Mouse (Mus musculus): ENCODE results near the gene Nipal3. TPM values are rescaled to one million over a fixed set of nuclear protein-coding genes. Genes with fewer than 3 reads are reported as not detected.

Gene Nipal3
- polyA plus RNA-seq, 1 experiment = 23.5 TPM

DNA sequence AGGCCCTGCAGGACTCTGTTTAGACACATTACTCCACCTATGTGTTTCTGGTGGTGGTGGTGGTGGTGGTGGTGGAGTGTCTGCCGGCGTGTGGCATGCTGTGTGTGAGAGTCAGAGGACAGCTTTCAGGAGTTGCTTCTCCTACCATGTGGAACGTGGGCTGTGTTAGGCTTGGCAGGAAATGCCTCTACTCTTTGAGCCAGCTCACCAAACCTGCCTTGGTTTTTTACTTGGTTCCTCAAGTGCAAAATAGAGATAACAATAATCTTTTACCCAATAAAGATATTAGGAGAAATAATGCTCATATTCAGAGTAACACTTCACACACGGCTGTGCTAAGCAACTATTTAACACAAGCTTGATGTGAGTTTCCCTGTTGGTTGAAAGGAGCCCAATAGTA, 65.5 kb downstream of the Nipal3 start:
- Histone ChIP-seq H3K4me1 (ENCODE audit: control insufficient read depth, insufficient read depth, insufficient read length) (peaks cover 2% of the 10 kb centered on the region; the same call in 1 of the 2 replicates), H3K4me3 (ENCODE audit: extremely low read depth, insufficient read depth, insufficient read length) (no peak overlapping the region), H3K27ac (ENCODE audit: insufficient read depth, low read length) (no peak overlapping the region), H3K36me3 (ENCODE audit: control insufficient read depth, insufficient read depth, low read length) (no peaks in the 10 kb centered on the region), H3K27me3 (ENCODE audit: control insufficient read depth, insufficient read depth, low read length) (no peaks in the 10 kb centered on the region)
- 43% methylated on average over 4 of the region's 4 CpGs for WGBS
- no peak for TF ChIP-seq CTCF (IDR thresholded peaks at IDR 0.05; ENCODE audit: extremely low read depth, insufficient read depth, insufficient read length, insufficient replicate concordance)
- no peak for TF ChIP-seq POLR2A (IDR thresholded peaks at IDR 0.05; ENCODE audit: low read depth, low read length)
- DNase-seq (ENCODE audit: low read depth in 1 of 2, low spot score in 2 of 2) = no peak

DNA sequence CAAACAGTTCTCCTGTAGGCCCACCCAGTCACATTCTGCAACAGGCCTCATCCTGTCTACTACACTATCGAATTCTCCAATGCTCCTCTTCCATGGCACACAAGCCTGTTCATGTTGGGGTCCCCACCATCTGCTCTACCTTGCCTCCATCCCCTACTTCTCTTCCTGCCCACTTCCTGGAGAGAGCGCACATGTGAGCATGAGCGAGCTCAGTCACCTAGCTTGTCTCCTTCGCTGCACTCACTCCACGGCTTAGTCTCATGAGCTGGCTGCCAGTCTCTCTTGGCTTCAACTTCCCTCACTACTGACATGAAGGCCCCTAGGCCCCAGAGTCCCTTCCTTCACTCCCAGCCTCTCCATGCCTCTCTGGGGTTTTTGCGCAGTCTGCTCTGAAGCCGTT, 68.3 kb downstream of the Nipal3 start:
- DNase-seq (ENCODE audit: low read depth in 1 of 2, low spot score in 2 of 2) = no peak
- Histone ChIP-seq H3K27ac (ENCODE audit: insufficient read depth, low read length) (no peak overlapping the region), H3K27me3 (ENCODE audit: control insufficient read depth, insufficient read depth, low read length) (no peaks in the 10 kb centered on the region), H3K36me3 (ENCODE audit: control insufficient read depth, insufficient read depth, low read length) (no peaks in the 10 kb centered on the region), H3K4me3 (ENCODE audit: extremely low read depth, insufficient read depth, insufficient read length) (no peak overlapping the region), H3K4me1 (ENCODE audit: control insufficient read depth, insufficient read depth, insufficient read length) (peaks cover 2% of the 10 kb centered on the region; the same call in 1 of the 2 replicates)
- TF ChIP-seq CTCF (IDR thresholded peaks at IDR 0.05; ENCODE audit: extremely low read depth, insufficient read depth, insufficient read length, insufficient replicate concordance) (no peak), POLR2A (IDR thresholded peaks at IDR 0.05; ENCODE audit: low read depth, low read length) (no peak)
- 54% methylated on average over 7 of the region's 7 CpGs for WGBS

- Histone ChIP-seq H3K27me3 (ENCODE audit: control insufficient read depth, insufficient read depth, low read length) (no peaks in the 10 kb centered on the region), H3K4me1 (ENCODE audit: control insufficient read depth, insufficient read depth, insufficient read length) (peaks cover 2% of the 10 kb centered on the region; the same call in 1 of the 2 replicates), H3K36me3 (ENCODE audit: control insufficient read depth, insufficient read depth, low read length) (no peaks in the 10 kb centered on the region), H3K27ac (ENCODE audit: insufficient read depth, low read length) (no peak overlapping the region), H3K4me3 (ENCODE audit: extremely low read depth, insufficient read depth, insufficient read length) (no peak overlapping the region)
- TF ChIP-seq CTCF (IDR thresholded peaks at IDR 0.05; ENCODE audit: extremely low read depth, insufficient read depth, insufficient read length, insufficient replicate concordance) (no peak), POLR2A (IDR thresholded peaks at IDR 0.05; ENCODE audit: low read depth, low read length) (no peak)
- DNase-seq (ENCODE audit: low read depth in 1 of 2, low spot score in 2 of 2) = no peak
- WGBS = 87% methylated on average over 9 of the region's 9 CpGs
Observed at GRCm38 (mm10) chr4:135425625-135426024, 69.2 kb downstream of the Nipal3 start.

GRCm38 (mm10) chr4:135420961-135421360, 73.9 kb downstream of the Nipal3 start:
- Histone ChIP-seq H3K27me3 (ENCODE audit: control insufficient read depth, insufficient read depth, low read length) (no peaks in the 10 kb centered on the region), H3K4me3 (ENCODE audit: extremely low read depth, insufficient read depth, insufficient read length) (no peak overlapping the region), H3K4me1 (ENCODE audit: control insufficient read depth, insufficient read depth, insufficient read length) (peaks cover 3% of the 10 kb centered on the region; the same call in 1 of the 2 replicates), H3K27ac (ENCODE audit: insufficient read depth, low read length) (no peak overlapping the region), H3K36me3 (ENCODE audit: control insufficient read depth, insufficient read depth, low read length) (0 out of 2 replicates have a peak, but pooled peaks cover 2% of the 10 kb centered on the region)
- no peak for TF ChIP-seq CTCF (IDR thresholded peaks at IDR 0.05; ENCODE audit: extremely low read depth, insufficient read depth, insufficient read length, insufficient replicate concordance)
- TF ChIP-seq POLR2A (IDR thresholded peaks at IDR 0.05; ENCODE audit: low read depth, low read length) = no peak
- DNase-seq (ENCODE audit: low read depth in 1 of 2, low spot score in 2 of 2) = no peak
- 96% methylated on average over 13 of the region's 13 CpGs for WGBS

GRCm38 (mm10) chr4:135420416-135420815, 74.4 kb downstream of the Nipal3 start:
- TF ChIP-seq POLR2A (IDR thresholded peaks at IDR 0.05; ENCODE audit: low read depth, low read length) = no peak
- TF ChIP-seq CTCF (IDR thresholded peaks at IDR 0.05; ENCODE audit: extremely low read depth, insufficient read depth, insufficient read length, insufficient replicate concordance) = no peak
- DNase-seq (ENCODE audit: low read depth in 1 of 2, low spot score in 2 of 2) = no peak
- no peak overlapping the region for H3K27ac ChIP-seq (ENCODE audit: insufficient read depth, low read length)
- H3K4me1 ChIP-seq (ENCODE audit: control insufficient read depth, insufficient read depth, insufficient read length) = peaks cover 3% of the 10 kb centered on the region; the same call in 1 of the 2 replicates
- WGBS = 93% methylated on average over 11 of the region's 11 CpGs
- no peak overlapping the region for H3K4me3 ChIP-seq (ENCODE audit: extremely low read depth, insufficient read depth, insufficient read length)
- no peaks in the 10 kb centered on the region for H3K27me3 ChIP-seq (ENCODE audit: control insufficient read depth, insufficient read depth, low read length)
- 0 out of 2 replicates have a peak, but pooled peaks cover 2% of the 10 kb centered on the region for H3K36me3 ChIP-seq (ENCODE audit: control insufficient read depth, insufficient read depth, low read length)

DNA sequence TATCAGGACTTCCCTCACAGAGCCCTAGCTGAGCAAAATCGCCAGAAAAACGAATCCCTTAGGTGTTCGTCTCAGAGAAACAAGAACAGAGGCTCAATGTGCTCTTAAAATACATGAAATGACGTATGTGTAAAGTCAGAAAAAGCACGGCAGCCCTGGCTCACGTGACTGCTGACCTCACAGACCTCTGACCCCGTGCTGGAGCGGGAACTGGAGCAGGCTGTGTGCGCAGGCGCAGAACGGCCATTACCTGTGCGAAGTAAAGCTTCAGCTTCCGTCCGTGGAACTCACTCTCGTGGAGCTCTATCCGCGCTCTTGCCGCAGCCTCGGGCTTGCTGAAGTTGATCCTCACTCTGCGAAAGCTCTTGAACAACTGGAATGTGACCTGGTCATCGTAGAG, 74.8 kb downstream of the Nipal3 start:
- TF ChIP-seq POLR2A (IDR thresholded peaks at IDR 0.05; ENCODE audit: low read depth, low read length) (no peak), CTCF (IDR thresholded peaks at IDR 0.05; ENCODE audit: extremely low read depth, insufficient read depth, insufficient read length, insufficient replicate concordance) (no peak)
- Histone ChIP-seq H3K36me3 (ENCODE audit: control insufficient read depth, insufficient read depth, low read length) (0 out of 2 replicates have a peak, but pooled peaks cover 2% of the 10 kb centered on the region), H3K27me3 (ENCODE audit: control insufficient read depth, insufficient read depth, low read length) (no peaks in the 10 kb centered on the region), H3K4me3 (ENCODE audit: extremely low read depth, insufficient read depth, insufficient read length) (no peak overlapping the region), H3K4me1 (ENCODE audit: control insufficient read depth, insufficient read depth, insufficient read length) (peaks cover 3% of the 10 kb centered on the region; the same call in 1 of the 2 replicates), H3K27ac (ENCODE audit: insufficient read depth, low read length) (no peak overlapping the region)
- 93% methylated on average over 21 of the region's 21 CpGs for WGBS
- no peak for DNase-seq (ENCODE audit: low read depth in 1 of 2, low spot score in 2 of 2)

DNA sequence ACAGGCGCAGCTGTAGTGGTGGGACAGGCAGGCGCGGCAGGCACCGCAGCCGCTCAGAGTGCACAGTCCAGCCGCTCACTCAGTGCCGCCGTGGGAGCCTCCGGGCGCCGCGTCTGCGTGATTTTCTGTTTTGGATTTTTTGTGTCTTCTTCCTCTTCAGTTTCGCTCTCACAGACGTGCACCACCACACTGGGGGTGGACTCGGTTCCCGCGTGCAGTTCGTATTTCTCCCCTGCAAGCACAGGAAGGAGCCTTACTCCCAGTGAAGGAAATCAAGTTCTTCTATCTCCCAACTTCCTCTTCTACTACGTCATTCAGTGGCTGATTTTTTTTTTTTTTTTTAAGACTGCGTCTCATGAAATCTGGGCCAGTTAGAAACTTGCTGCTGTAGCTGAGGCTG, 78.5 kb downstream of the Nipal3 start:
- TF ChIP-seq CTCF (IDR thresholded peaks at IDR 0.05; ENCODE audit: extremely low read depth, insufficient read depth, insufficient read length, insufficient replicate concordance) (no peak), POLR2A (IDR thresholded peaks at IDR 0.05; ENCODE audit: low read depth, low read length) (no peak)
- Histone ChIP-seq H3K4me3 (ENCODE audit: extremely low read depth, insufficient read depth, insufficient read length) (peak overlapping the region; percentile 43; the same call in 1 of the 2 replicates), H3K36me3 (ENCODE audit: control insufficient read depth, insufficient read depth, low read length) (0 out of 2 replicates have a peak, but pooled peaks cover 2% of the 10 kb centered on the region), H3K4me1 (ENCODE audit: control insufficient read depth, insufficient read depth, insufficient read length) (peaks cover 3% of the 10 kb centered on the region; the same call in 1 of the 2 replicates), H3K27me3 (ENCODE audit: control insufficient read depth, insufficient read depth, low read length) (no peaks in the 10 kb centered on the region), H3K27ac (ENCODE audit: insufficient read depth, low read length) (peak overlapping the region; percentile 70)
- peak in 1 of 2 experiments; percentile 17 for DNase-seq (ENCODE audit: low read depth in 1 of 2, low spot score in 2 of 2)
- WGBS = 49% methylated on average over 21 of the region's 21 CpGs

Measured in spleen, adult 2 months (tissue).